Mouse (Mus musculus) embryonic facial prominence, embryonic 12.5 days (tissue): ENCODE data around the gene Frmd4a. TPM values are rescaled to one million over a fixed set of nuclear protein-coding genes. Genes with fewer than 3 reads are reported as not detected.
A peak's percentile ranks its signal among the peaks of the same experiment; 100 is the strongest.

Source experiments
- ATAC-seq: fragments of 200-750 bp; cut with Nextera tagmentation; 2 replicates; pipeline ENCODE4 v1.8.0; 2017; ENCODE audit not compliant: insufficient number of reproducible peaks, insufficient read depth, low FRiP score, low TSS enrichment
- H3K27ac ChIP-seq: fragments of 300-500 bp; sonication (generic); 2 replicates; pipeline ENCODE4 v1.5.1; 2016; ENCODE audit warnings: mild to moderate bottlenecking
- H3K27me3 ChIP-seq: fragments of 300-500 bp; sonication (generic); 2 replicates; pipeline ENCODE4 v1.6.1; 2016; ENCODE audit warnings: mild to moderate bottlenecking, moderate library complexity
- H3K36me3 ChIP-seq: fragments of 300-500 bp; sonication (generic); 2 replicates; pipeline ENCODE4 v1.6.1; 2016; ENCODE audit warnings: mild to moderate bottlenecking
- H3K4me1 ChIP-seq: fragments of 300-500 bp; sonication (generic); 2 replicates; pipeline ENCODE4 v1.6.1; 2016
- H3K4me2 ChIP-seq: fragments of 300-500 bp; sonication (generic); replicated peaks from 2 replicates; pipeline ENCODE4 v1.6.1; 2016; ENCODE audit warnings: mild to moderate bottlenecking, moderate library complexity
- H3K4me3 ChIP-seq: fragments of 300-500 bp; sonication (generic); 2 replicates; pipeline ENCODE4 v1.5.1; 2016; ENCODE audit warnings: mild to moderate bottlenecking
- H3K9ac ChIP-seq: fragments of 300-500 bp; sonication (generic); 2 replicates; pipeline ENCODE4 v1.6.1; 2016; ENCODE audit warnings: mild to moderate bottlenecking, moderate library complexity
- H3K9me3 ChIP-seq: fragments of 300-500 bp; sonication (generic); 2 replicates; pipeline ENCODE4 v1.6.1; 2016; ENCODE audit warnings: mild to moderate bottlenecking, moderate library complexity
- WGBS: fragments of 180-500 bp; shearing (Covaris S2); methylation state at CpG from one replicate; pipeline ENCODE4 v1.1.7; 2016; 5-methylcytosine and 5-hydroxymethylcytosine counted together
- polyA plus RNA-seq: library from polyadenylated mRNA; unstranded; fragments of >200 nt; fragmentation: Nextera tagmentation; extraction: Ambion mirVana; gene quantifications from 2 replicates; pipeline ENCODE4 v1.2.1, GENCODE M21; 2016

Gene Frmd4a
- polyA plus RNA-seq, 1 experiment from 2014 or later: 58.7 TPM

- H3K4me1 ChIP-seq: peaks cover 16% of the 10 kb centered on the region; the same call in 1 of the 2 replicates
- ATAC-seq: no peak
- no peak overlapping the region for H3K27ac ChIP-seq
- no peak overlapping the region for H3K4me3 ChIP-seq
- H3K4me2 ChIP-seq: no peak overlapping the region
- H3K36me3 ChIP-seq: peaks cover 63% of the 10 kb centered on the region
- WGBS: 88% methylated on average over 5 of the region's 5 CpGs
- no peaks in the 10 kb centered on the region for H3K27me3 ChIP-seq
- no peak overlapping the region for H3K9ac ChIP-seq
- no peaks in the 10 kb centered on the region for H3K9me3 ChIP-seq
Observed at GRCm38 (mm10) chr2:4568967-4569366, 551.5 kb downstream of the Frmd4a start.

- WGBS: 71% methylated on average over 10 of the region's 10 CpGs
- Histone ChIP-seq H3K4me3 (no peak overlapping the region), H3K9me3 (no peaks in the 10 kb centered on the region), H3K36me3 (peaks cover 76% of the 10 kb centered on the region), H3K4me1 (peaks cover 17% of the 10 kb centered on the region; the same call in 1 of the 2 replicates), H3K27me3 (no peaks in the 10 kb centered on the region), H3K9ac (no peak overlapping the region), H3K27ac (peak overlapping the region; percentile 41; the same call in 1 of the 2 replicates), H3K4me2 (no peak overlapping the region)
- ATAC-seq: no peak
Observed at GRCm38 (mm10) chr2:4570186-4570861, 552.8 kb downstream of the Frmd4a start.

GRCm38 (mm10) chr2:4572498-4573263, 555.2 kb downstream of the Frmd4a start:
- no peak for ATAC-seq
- Histone ChIP-seq H3K9me3 (no peaks in the 10 kb centered on the region), H3K36me3 (peaks cover 75% of the 10 kb centered on the region)

GRCm38 (mm10) chr2:4573386-4573785, 555.9 kb downstream of the Frmd4a start:
- peaks cover 14% of the 10 kb centered on the region; the same call in 1 of the 2 replicates for H3K4me1 ChIP-seq
- WGBS: 64% methylated on average over 4 of the region's 4 CpGs
- peaks cover 78% of the 10 kb centered on the region for H3K36me3 ChIP-seq

More at GRCm38 (mm10) chr2:4572498-4573263, 555.2 kb downstream of the Frmd4a start:
- Histone ChIP-seq H3K27ac (no peak overlapping the region), H3K27me3 (no peaks in the 10 kb centered on the region), H3K9ac (no peak overlapping the region), H3K4me2 (no peak overlapping the region), H3K4me1 (peaks cover 14% of the 10 kb centered on the region; the same call in 1 of the 2 replicates), H3K4me3 (no peak overlapping the region)
- 88% methylated on average over 7 of the region's 7 CpGs for WGBS

GRCm38 (mm10) chr2:4574251-4574650, 556.7 kb downstream of the Frmd4a start:
- WGBS: 51% methylated on average over 5 of the region's 5 CpGs
- H3K4me1 ChIP-seq: peaks cover 11% of the 10 kb centered on the region; the same call in 1 of the 2 replicates

More at GRCm38 (mm10) chr2:4573386-4573785, 555.9 kb downstream of the Frmd4a start:
- no peak overlapping the region for H3K27ac ChIP-seq
- H3K9ac ChIP-seq: no peak overlapping the region
- H3K4me2 ChIP-seq: no peak overlapping the region
- no peaks in the 10 kb centered on the region for H3K27me3 ChIP-seq
- no peak overlapping the region for H3K4me3 ChIP-seq
- H3K9me3 ChIP-seq: no peaks in the 10 kb centered on the region
- ATAC-seq: no peak

GRCm38 (mm10) chr2:4575163-4575562, 557.6 kb downstream of the Frmd4a start:
- ATAC-seq: no peak
- Histone ChIP-seq H3K36me3 (peaks cover 81% of the 10 kb centered on the region), H3K4me1 (peaks cover 9% of the 10 kb centered on the region; the same call in 1 of the 2 replicates), H3K27ac (no peak overlapping the region), H3K9ac (no peak overlapping the region), H3K27me3 (no peaks in the 10 kb centered on the region), H3K4me3 (no peak overlapping the region), H3K9me3 (no peaks in the 10 kb centered on the region), H3K4me2 (no peak overlapping the region)
- WGBS: 78% methylated on average over 2 of the region's 2 CpGs

More at GRCm38 (mm10) chr2:4574251-4574650, 556.7 kb downstream of the Frmd4a start:
- no peak for ATAC-seq
- Histone ChIP-seq H3K27me3 (no peaks in the 10 kb centered on the region), H3K9ac (no peak overlapping the region), H3K4me2 (no peak overlapping the region), H3K4me3 (no peak overlapping the region), H3K9me3 (no peaks in the 10 kb centered on the region), H3K36me3 (peaks cover 77% of the 10 kb centered on the region), H3K27ac (no peak overlapping the region)

GRCm38 (mm10) chr2:4575975-4576374, 558.5 kb downstream of the Frmd4a start:
- WGBS: 89% methylated on average over 7 of the region's 7 CpGs
- Histone ChIP-seq H3K4me2 (no peak overlapping the region), H3K9ac (no peak overlapping the region), H3K9me3 (no peaks in the 10 kb centered on the region), H3K4me1 (peaks cover 7% of the 10 kb centered on the region; the same call in 1 of the 2 replicates), H3K27ac (no peak overlapping the region), H3K4me3 (no peak overlapping the region), H3K36me3 (peaks cover 82% of the 10 kb centered on the region), H3K27me3 (no peaks in the 10 kb centered on the region)
- ATAC-seq: no peak

- H3K27ac ChIP-seq: no peak overlapping the region
- no peak overlapping the region for H3K4me2 ChIP-seq
- no peak overlapping the region for H3K4me3 ChIP-seq
- H3K36me3 ChIP-seq: peaks cover 78% of the 10 kb centered on the region
- 90% methylated on average over 5 of the region's 5 CpGs for WGBS
- no peaks in the 10 kb centered on the region for H3K9me3 ChIP-seq
- no peak overlapping the region for H3K9ac ChIP-seq
- H3K4me1 ChIP-seq: peaks cover 16% of the 10 kb centered on the region
- ATAC-seq: no peak
- no peaks in the 10 kb centered on the region for H3K27me3 ChIP-seq
Observed at GRCm38 (mm10) chr2:4578291-4578690, 560.8 kb downstream of the Frmd4a start.

GRCm38 (mm10) chr2:4579357-4580068, 562.0 kb downstream of the Frmd4a start:
- H3K27ac ChIP-seq: no peak overlapping the region
- H3K9ac ChIP-seq: no peak overlapping the region
- H3K4me1 ChIP-seq: peaks cover 23% of the 10 kb centered on the region
- H3K4me3 ChIP-seq: no peak overlapping the region
- H3K4me2 ChIP-seq: no peak overlapping the region
- WGBS: 84% methylated on average over 8 of the region's 8 CpGs
- no peaks in the 10 kb centered on the region for H3K9me3 ChIP-seq
- no peak for ATAC-seq
- H3K27me3 ChIP-seq: no peaks in the 10 kb centered on the region
- peaks cover 66% of the 10 kb centered on the region for H3K36me3 ChIP-seq

- peaks cover 55% of the 10 kb centered on the region for H3K36me3 ChIP-seq
- H3K27ac ChIP-seq: no peak overlapping the region
Observed at GRCm38 (mm10) chr2:4580666-4581065, 563.1 kb downstream of the Frmd4a start.

GRCm38 (mm10) chr2:4582930-4583329, 565.4 kb downstream of the Frmd4a start:
- no peak for ATAC-seq
- Histone ChIP-seq H3K4me3 (no peak overlapping the region), H3K27ac (peak overlapping the region; percentile 67), H3K9ac (no peak overlapping the region), H3K36me3 (peaks cover 48% of the 10 kb centered on the region), H3K27me3 (no peaks in the 10 kb centered on the region), H3K4me2 (no peak overlapping the region), H3K4me1 (peaks cover 51% of the 10 kb centered on the region), H3K9me3 (no peaks in the 10 kb centered on the region)
- WGBS: 91% methylated on average over 2 of the region's 2 CpGs

More at GRCm38 (mm10) chr2:4580666-4581065, 563.1 kb downstream of the Frmd4a start:
- no peak for ATAC-seq
- H3K9ac ChIP-seq: no peak overlapping the region
- H3K4me3 ChIP-seq: no peak overlapping the region
- H3K4me1 ChIP-seq: peaks cover 34% of the 10 kb centered on the region
- H3K4me2 ChIP-seq: no peak overlapping the region
- no peaks in the 10 kb centered on the region for H3K9me3 ChIP-seq
- 87% methylated on average over 6 of the region's 6 CpGs for WGBS
- no peaks in the 10 kb centered on the region for H3K27me3 ChIP-seq
